Mouse (Mus musculus) heart, postnatal 0 days (tissue): Measurements from ENCODE around the gene Rnpc3. TPM values are rescaled to one million over a fixed set of nuclear protein-coding genes. Genes with fewer than 3 reads are reported as not detected.

ENCODE experiments used
- ATAC-seq: fragments of 200-750 bp; cut with Nextera tagmentation; 2 replicates; pipeline ENCODE4 v1.8.0; 2017; ENCODE audit warnings: low read depth, moderate number of reproducible peaks, moderate library complexity; ENCODE audit not compliant: insufficient read depth
- DNase-seq: peaks from one replicate; pipeline ENCODE4 v3.0.0-alpha.2; 2016; ENCODE audit warnings: low spot score
- H3K27ac ChIP-seq: fragments of 300-500 bp; sonication (generic); 2 replicates; pipeline ENCODE4 v1.5.1; 2014; ENCODE audit warnings: low read depth, mild to moderate bottlenecking
- H3K27me3 ChIP-seq: fragments of 300-500 bp; sonication (generic); 2 replicates; pipeline ENCODE4 v1.6.1; 2014; ENCODE audit warnings: low read length, mixed read lengths; ENCODE audit not compliant: control insufficient read depth, insufficient read depth
- H3K36me3 ChIP-seq: fragments of 300-500 bp; sonication (generic); replicated peaks from 2 replicates; pipeline ENCODE4 v1.6.1; 2014; ENCODE audit warnings: low read length, mixed read lengths; ENCODE audit not compliant: control insufficient read depth, insufficient read depth
- H3K4me1 ChIP-seq: fragments of 300-500 bp; sonication (generic); 2 replicates; pipeline ENCODE4 v1.6.1; 2014; ENCODE audit warnings: antibody characterized with exemption; ENCODE audit not compliant: control insufficient read depth, insufficient read depth
- H3K4me2 ChIP-seq: fragments of 300-500 bp; sonication (generic); 2 replicates; pipeline ENCODE4 v1.6.1; 2014; ENCODE audit warnings: low read depth, mild to moderate bottlenecking, low read length, moderate library complexity
- H3K4me3 ChIP-seq: fragments of 300-500 bp; sonication (generic); 2 replicates; pipeline ENCODE4 v1.5.1; 2014; ENCODE audit warnings: low read depth, low read length
- H3K9ac ChIP-seq: fragments of 300-500 bp; sonication (generic); replicated peaks from 2 replicates; pipeline ENCODE4 v1.6.1; 2014; ENCODE audit warnings: low read depth, low read length, mixed read lengths
- H3K9me3 ChIP-seq: fragments of 300-500 bp; sonication (generic); replicated peaks from 2 replicates; pipeline ENCODE4 v1.6.1; 2016; ENCODE audit warnings: low read length; ENCODE audit not compliant: control insufficient read depth
- CTCF ChIP-seq: IDR thresholded peaks from 2 replicates; pipeline ENCODE4 v1.5.1; 2016; ENCODE audit warnings: antibody characterized with exemption, control low read depth, low read depth
- EP300 ChIP-seq: IDR thresholded peaks from 2 replicates; pipeline ENCODE4 v1.6.1; 2016; ENCODE audit warnings: antibody characterized with exemption, low read depth
- WGBS: fragments of 180-500 bp; shearing (Covaris S2); extraction: QIAGEN DNeasy Blood & Tissue Kit; methylation state at CpG from one replicate; pipeline ENCODE4 v1.1.7; 2014; 5-methylcytosine and 5-hydroxymethylcytosine counted together
- polyA plus RNA-seq: library from polyadenylated mRNA; unstranded; fragments of >200 nt; fragmentation: Nextera tagmentation; extraction: Ambion mirVana; gene quantifications from 2 replicates; pipeline ENCODE4 v1.2.1, GENCODE M21; 2015
- total RNA-seq: library from RNA; depleted of rRNA; stranded (reverse); fragments of >200 nt; gene quantifications from 2 replicates; pipeline ENCODE4 v1.2.3, GENCODE M21; 2014; ENCODE audit warnings: low replicate concordance; rRNA removed

Gene Rnpc3
- total and polyA plus RNA-seq, 2 experiments from 2014 or later: 15.9 to 19.7 TPM

- Histone ChIP-seq H3K27ac (no peak overlapping the region), H3K4me1 (no peaks in the 10 kb centered on the region), H3K4me3 (no peak overlapping the region), H3K36me3 (no peaks in the 10 kb centered on the region), H3K9ac (no peak overlapping the region), H3K27me3 (no peaks in the 10 kb centered on the region), H3K4me2 (no peak overlapping the region), H3K9me3 (no peaks in the 10 kb centered on the region)
- TF ChIP-seq EP300 (no peak), CTCF (no peak)
- ATAC-seq (no peak), DNase-seq (no peak)
- 80% methylated on average over 3 of the region's 3 CpGs for WGBS
These were observed 57.8 kb downstream of the Rnpc3 start for GRCm38 (mm10) chr3:113572158-113572557.

Other genes starting within 250 kb of the Rnpc3 start
- not detected in 2 replicates for gene Amy2a1, start 97.7 kb downstream of the Rnpc3 start, total RNA-seq
- not detected in 2 replicates for gene Amy2a1, start 97.7 kb downstream of the Rnpc3 start, polyA plus RNA-seq
- 0.38 and 0.43 TPM in 2 replicates for gene Amy1, start 23.4 kb downstream of the Rnpc3 start, total RNA-seq
- gene Amy1, start 23.4 kb downstream of the Rnpc3 start, polyA plus RNA-seq: 2.3 and 2.9 TPM in 2 replicates